Mouse (Mus musculus) liver, postnatal 0 days (tissue): ENCODE data around the gene Plek.

ENCODE experiments used
- CTCF ChIP-seq: sonication (generic); IDR thresholded peaks from 2 replicates; pipeline ENCODE4 v1.5.1; 2016; ENCODE audit warnings: antibody characterized with exemption, low read depth
- EP300 ChIP-seq: IDR thresholded peaks from 2 replicates; pipeline ENCODE4 v1.6.1; 2016; ENCODE audit warnings: antibody characterized with exemption, low read depth, mild to moderate bottlenecking

GRCm38 (mm10) chr11:16996818-16997217 lies 55.4 kb downstream of the Plek start:
- TF ChIP-seq CTCF, result no peak
- no peak for TF ChIP-seq EP300
